Mouse (Mus musculus) urinary bladder, adult 2 months (tissue): ENCODE results near the gene Gm14085. TPM values are rescaled to one million over a fixed set of nuclear protein-coding genes. Genes with fewer than 3 reads are reported as not detected.

ENCODE experiments used
- DNase-seq: peaks from one replicate; pipeline ENCODE4 v3.0.0; 2022; ENCODE audit warnings: low spot score
- polyA plus RNA-seq: library from polyadenylated mRNA; depleted of rRNA; stranded (reverse); fragments of >200 nt; gene quantifications from 2 replicates; pipeline ENCODE4 v1.2.3, GENCODE M21; 2012; rRNA removed

The Gm14085 gene
- polyA plus RNA-seq, 1 experiment = not detected

DNA sequence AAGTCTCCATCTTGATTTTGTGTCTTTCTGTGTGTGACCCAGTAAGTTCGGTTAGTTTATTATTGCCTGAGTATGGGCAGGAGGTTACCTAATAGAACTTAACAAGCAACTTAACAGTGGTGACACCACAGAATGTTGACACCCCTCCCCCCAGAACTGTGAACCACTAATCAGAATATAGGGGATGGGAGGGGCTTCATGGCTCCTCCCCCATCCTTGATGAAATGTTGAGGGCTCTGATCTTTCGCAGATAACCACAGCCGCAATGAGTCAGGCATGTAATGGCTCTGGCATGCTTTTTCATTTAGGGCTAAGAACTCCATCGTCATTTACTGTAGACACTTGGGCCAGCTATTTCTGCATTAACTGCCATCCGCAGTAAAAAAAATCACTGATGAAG, 76.5 kb downstream of the Gm14085 start:
- no peak for DNase-seq

- no peak for DNase-seq
These were observed 77.5 kb downstream of the Gm14085 start for GRCm38 (mm10) chr2:122562251-122562650.

GRCm38 (mm10) chr2:122569439-122569838, 84.7 kb downstream of the Gm14085 start:
- DNase-seq = no peak

- DNase-seq = no peak
These were observed 85.7 kb downstream of the Gm14085 start for GRCm38 (mm10) chr2:122570430-122570829.

- no peak for DNase-seq
These were observed 86.6 kb downstream of the Gm14085 start for GRCm38 (mm10) chr2:122571326-122571725.

- DNase-seq = no peak
These were observed 87.7 kb downstream of the Gm14085 start for GRCm38 (mm10) chr2:122572438-122572837.

- DNase-seq = no peak
These were observed 90.7 kb downstream of the Gm14085 start for GRCm38 (mm10) chr2:122575470-122575869.

GRCm38 (mm10) chr2:122576295-122576694, 91.6 kb downstream of the Gm14085 start:
- no peak for DNase-seq

- no peak for DNase-seq
These were observed 92.6 kb downstream of the Gm14085 start for GRCm38 (mm10) chr2:122577316-122577715.

Other genes with a start within 250 kb of the Gm14085 start
- 0.54 and 0.56 TPM in 2 replicates for gene Duox2, start 186.5 kb upstream of the Gm14085 start, polyA plus RNA-seq
- gene Duoxa2, start 186.0 kb upstream of the Gm14085 start, polyA plus RNA-seq = 0.34 and 0.50 TPM in 2 replicates
- 22.8 and 26.6 TPM in 2 replicates for gene Duoxa1, start 171.2 kb upstream of the Gm14085 start, polyA plus RNA-seq
- 5.3 and 6.8 TPM in 2 replicates for gene Duox1, start 169.3 kb upstream of the Gm14085 start, polyA plus RNA-seq
- 8.2 TPM in 2 replicates for gene Shf, start 115.8 kb upstream of the Gm14085 start, polyA plus RNA-seq
- 3.3 and 4.0 TPM in 2 replicates for gene Slc28a2, start 58.5 kb upstream of the Gm14085 start, polyA plus RNA-seq
- 17.8 and 17.9 TPM in 2 replicates for gene Gatm, start 126.4 kb downstream of the Gm14085 start, polyA plus RNA-seq
- gene AA467197, start 152.0 kb downstream of the Gm14085 start, polyA plus RNA-seq = 0.77 and 1.4 TPM in 2 replicates
- 10.8 and 12.1 TPM in 2 replicates for gene Slc30a4, start 217.7 kb downstream of the Gm14085 start, polyA plus RNA-seq